In genomic region chr4:142825786-142826185, GRCm38 (mm10) we compare ENCODE assay signal across 11 mouse cellular contexts.
DNase-seq lines count a peak whose midpoint lies in the region; ATAC-seq lines count a peak whose summit lies in the region.
"Had no signal": no experiment of that assay in that cellular context is flagged by ENCODE, and none has a peak within 500 bp of the region (broad histone marks: within the 10 kb centered on the region; RNA-seq: fewer than 3 reads in every experiment).

No protein-coding gene starts in this region.

- peak; percentile 26 for DNase-seq in embryonic facial prominence, embryonic 11.5 days (ENCODE audit: low spot score)
- no peak for DNase-seq in embryonic facial prominence, embryonic 10.5 days (ENCODE audit: low spot score)
- DNase-seq in embryonic facial prominence, embryonic 14.5 days (ENCODE audit: low spot score) = peak; percentile 64
- peak; percentile 61 for DNase-seq in hindbrain, embryonic 14.5 days (ENCODE audit: low spot score)
- DNase-seq in cerebellum, postnatal 14 days = no peak
- no peak for DNase-seq in cerebellum, adult 18-20 months
- DNase-seq: heart, adult 18-20 months had no signal

- no peak overlapping the region for H3K9ac ChIP-seq in embryonic facial prominence, embryonic 11.5 days (replicated peaks; ENCODE audit: low read length)
- H3K9ac ChIP-seq in embryonic facial prominence, embryonic 14.5 days (ENCODE audit: low read depth, low read length) = no peak overlapping the region
- H3K9ac ChIP-seq in hindbrain, embryonic 14.5 days = 0 out of 2 replicates have a peak overlapping the region, but pooled peaks have one; percentile 29
- H3K9ac ChIP-seq in midbrain, embryonic 16.5 days (ENCODE audit: low read depth, low read length) = no peak overlapping the region
- no peak overlapping the region for H3K9ac ChIP-seq in intestine, embryonic 15.5 days

- H3K9me3 ChIP-seq in embryonic facial prominence, embryonic 11.5 days (replicated peaks; ENCODE audit: control insufficient read depth, low read length) = no peaks in the 10 kb centered on the region
- no peaks in the 10 kb centered on the region for H3K9me3 ChIP-seq in embryonic facial prominence, embryonic 10.5 days
- no peaks in the 10 kb centered on the region for H3K9me3 ChIP-seq in embryonic facial prominence, embryonic 14.5 days (ENCODE audit: control insufficient read depth, low read length)
- no peaks in the 10 kb centered on the region for H3K9me3 ChIP-seq in hindbrain, embryonic 14.5 days (ENCODE audit: control insufficient read depth, low read length)
- peaks cover 3% of the 10 kb centered on the region; the same call in 1 of the 2 replicates for H3K9me3 ChIP-seq in midbrain, embryonic 16.5 days (replicated peaks; ENCODE audit: control insufficient read depth, low read length, poor library complexity, severe bottlenecking)
- no peaks in the 10 kb centered on the region for H3K9me3 ChIP-seq in intestine, embryonic 15.5 days

- H3K4me3 ChIP-seq in embryonic facial prominence, embryonic 11.5 days (ENCODE audit: low read depth, low read length) = no peak overlapping the region
- no peak overlapping the region for H3K4me3 ChIP-seq in embryonic facial prominence, embryonic 10.5 days
- H3K4me3 ChIP-seq in embryonic facial prominence, embryonic 14.5 days (ENCODE audit: low read depth, low read length) = peak overlapping the region; percentile 17; the same call in 1 of the 2 replicates
- no peak overlapping the region for H3K4me3 ChIP-seq in hindbrain, embryonic 14.5 days (replicated peaks; ENCODE audit: low read length)
- no peak overlapping the region for H3K4me3 ChIP-seq in midbrain, embryonic 16.5 days (ENCODE audit: low read depth, low read length)
- no peak overlapping the region for H3K4me3 ChIP-seq in intestine, embryonic 15.5 days (replicated peaks)

- H3K36me3 ChIP-seq in embryonic facial prominence, embryonic 11.5 days (replicated peaks; ENCODE audit: control insufficient read depth, insufficient read depth, low read depth, low read length) = no peaks in the 10 kb centered on the region
- no peaks in the 10 kb centered on the region for H3K36me3 ChIP-seq in embryonic facial prominence, embryonic 10.5 days (replicated peaks)
- H3K36me3 ChIP-seq in embryonic facial prominence, embryonic 14.5 days (ENCODE audit: control insufficient read depth, insufficient read depth, low read length) = no peaks in the 10 kb centered on the region
- no peaks in the 10 kb centered on the region for H3K36me3 ChIP-seq in hindbrain, embryonic 14.5 days (replicated peaks; ENCODE audit: control insufficient read depth, insufficient read depth)
- H3K36me3 ChIP-seq in midbrain, embryonic 16.5 days (ENCODE audit: control insufficient read depth, insufficient read depth, low read length) = no peaks in the 10 kb centered on the region
- H3K36me3 ChIP-seq in intestine, embryonic 15.5 days = no peaks in the 10 kb centered on the region
- H3K36me3 ChIP-seq: G1E had no signal

- H3K4me2 ChIP-seq in embryonic facial prominence, embryonic 11.5 days (ENCODE audit: low read depth, low read length) = no peak overlapping the region
- peak overlapping the region; percentile 50 for H3K4me2 ChIP-seq in embryonic facial prominence, embryonic 14.5 days (ENCODE audit: low read depth, low read length)
- peak overlapping the region; percentile 30 for H3K4me2 ChIP-seq in hindbrain, embryonic 14.5 days (replicated peaks)
- H3K4me2 ChIP-seq in midbrain, embryonic 16.5 days (ENCODE audit: low read length) = peak overlapping the region; percentile 43
- no peak overlapping the region for H3K4me2 ChIP-seq in intestine, embryonic 15.5 days (replicated peaks)

- H3K4me1 ChIP-seq in embryonic facial prominence, embryonic 11.5 days (ENCODE audit: control insufficient read depth, insufficient read depth, low read length) = peaks cover 4% of the 10 kb centered on the region; the same call in 1 of the 2 replicates
- peaks cover 33% of the 10 kb centered on the region for H3K4me1 ChIP-seq in embryonic facial prominence, embryonic 10.5 days
- H3K4me1 ChIP-seq in embryonic facial prominence, embryonic 14.5 days (ENCODE audit: control insufficient read depth, insufficient read depth, low read length) = peaks cover 27% of the 10 kb centered on the region
- H3K4me1 ChIP-seq in hindbrain, embryonic 14.5 days (replicated peaks; ENCODE audit: control insufficient read depth, insufficient read depth, low read length) = peaks cover 28% of the 10 kb centered on the region
- peaks cover 40% of the 10 kb centered on the region for H3K4me1 ChIP-seq in midbrain, embryonic 16.5 days (ENCODE audit: control insufficient read depth, insufficient read depth, low read length)
- H3K4me1 ChIP-seq in intestine, embryonic 15.5 days (replicated peaks) = no peaks in the 10 kb centered on the region

- WGBS in embryonic facial prominence, embryonic 11.5 days = 27% methylated on average over 5 of the region's 5 CpGs
- 47% methylated on average over 5 of the region's 5 CpGs for WGBS in embryonic facial prominence, embryonic 10.5 days
- 13% methylated on average over 5 of the region's 5 CpGs for WGBS in embryonic facial prominence, embryonic 14.5 days
- 14% methylated on average over 5 of the region's 5 CpGs for WGBS in hindbrain, embryonic 14.5 days
- WGBS in midbrain, embryonic 16.5 days = 8% methylated on average over 5 of the region's 5 CpGs
- WGBS in intestine, embryonic 15.5 days = 54% methylated on average over 5 of the region's 5 CpGs

- no peaks in the 10 kb centered on the region for H3K27me3 ChIP-seq in embryonic facial prominence, embryonic 11.5 days (ENCODE audit: control insufficient read depth, insufficient read depth, low read length)
- H3K27me3 ChIP-seq in embryonic facial prominence, embryonic 10.5 days (replicated peaks; ENCODE audit: low read depth, poor library complexity, severe bottlenecking) = no peaks in the 10 kb centered on the region
- H3K27me3 ChIP-seq in embryonic facial prominence, embryonic 14.5 days (replicated peaks; ENCODE audit: control insufficient read depth, insufficient read depth, low read length) = no peaks in the 10 kb centered on the region
- no peaks in the 10 kb centered on the region for H3K27me3 ChIP-seq in hindbrain, embryonic 14.5 days (ENCODE audit: control insufficient read depth, insufficient read depth, low read length)
- no peaks in the 10 kb centered on the region; the same call in 1 of the 2 replicates for H3K27me3 ChIP-seq in midbrain, embryonic 16.5 days (ENCODE audit: control insufficient read depth, insufficient read depth, low read depth, low read length)
- no peaks in the 10 kb centered on the region for H3K27me3 ChIP-seq in intestine, embryonic 15.5 days (replicated peaks)

- no peak overlapping the region for H3K27ac ChIP-seq in embryonic facial prominence, embryonic 11.5 days (replicated peaks; ENCODE audit: low read depth, low read length)
- H3K27ac ChIP-seq in embryonic facial prominence, embryonic 10.5 days (replicated peaks) = no peak overlapping the region
- peak overlapping the region; percentile 71; the same call in 1 of the 2 replicates for H3K27ac ChIP-seq in embryonic facial prominence, embryonic 14.5 days (replicated peaks; ENCODE audit: low read depth, low read length)
- H3K27ac ChIP-seq in hindbrain, embryonic 14.5 days = peak overlapping the region; percentile 85
- peak overlapping the region; percentile 74 for H3K27ac ChIP-seq in midbrain, embryonic 16.5 days (ENCODE audit: low read length)
- H3K27ac ChIP-seq in intestine, embryonic 15.5 days = no peak overlapping the region

- ATAC-seq in embryonic facial prominence, embryonic 11.5 days (replicated peaks; ENCODE audit: insufficient number of reproducible peaks, low FRiP score, low TSS enrichment, low read depth) = no peak
- ATAC-seq in embryonic facial prominence, embryonic 14.5 days (ENCODE audit: low read depth) = peak; percentile 58; the same call in 1 of the 2 replicates
- peak; percentile 50 for ATAC-seq in hindbrain, embryonic 14.5 days (ENCODE audit: low FRiP score)
- ATAC-seq in midbrain, embryonic 16.5 days = peak; percentile 49; the same call in 1 of the 2 replicates
- ATAC-seq in intestine, embryonic 15.5 days = no peak
- ATAC-seq: activated CD4-positive, CD25-positive, alpha-beta regulatory T cell, adult 4 months had no signal

Comparison
In these comparisons a context has a peak if more than half of its experiments do, and no peak if none do; other contexts are left out.
1. ATAC-seq: peak in embryonic facial prominence, embryonic 14.5 days (single experiment), hindbrain, embryonic 14.5 days (single experiment) and midbrain, embryonic 16.5 days (single experiment); none in embryonic facial prominence, embryonic 11.5 days (single experiment) and intestine, embryonic 15.5 days (single experiment).
2. DNase-seq: peak in embryonic facial prominence, embryonic 11.5 days (single experiment), embryonic facial prominence, embryonic 14.5 days (single experiment) and hindbrain, embryonic 14.5 days (single experiment); none in embryonic facial prominence, embryonic 10.5 days (single experiment), cerebellum, postnatal 14 days (0 of 2) and cerebellum, adult 18-20 months (0 of 2).
3. H3K27ac ChIP-seq: peak in embryonic facial prominence, embryonic 14.5 days (single experiment), hindbrain, embryonic 14.5 days (single experiment) and midbrain, embryonic 16.5 days (single experiment); none in embryonic facial prominence, embryonic 11.5 days (single experiment), embryonic facial prominence, embryonic 10.5 days (single experiment) and intestine, embryonic 15.5 days (single experiment).
4. H3K4me2 ChIP-seq: peak in embryonic facial prominence, embryonic 14.5 days (single experiment), hindbrain, embryonic 14.5 days (single experiment) and midbrain, embryonic 16.5 days (single experiment); none in embryonic facial prominence, embryonic 11.5 days (single experiment) and intestine, embryonic 15.5 days (single experiment).